Mouse (Mus musculus) kidney, adult 2 months (tissue): ENCODE results near the gene Hdgfl3. TPM values are rescaled to one million over a fixed set of nuclear protein-coding genes. Genes with fewer than 3 reads are reported as not detected.
A peak's percentile ranks its signal among the peaks of the same experiment; 100 is the strongest.

Experiments
- DNase-seq: peaks from one replicate; pipeline ENCODE4 v3.0.0; 2021
- H3K27ac ChIP-seq: fragments of 200-500 bp; 2 replicates; pipeline ENCODE4 v1.5.1; 2012; ENCODE audit warnings: low read depth, low read length, control low read depth, inconsistent platforms; ENCODE audit not compliant: insufficient read depth
- H3K27me3 ChIP-seq: fragments of 200-500 bp; replicated peaks from 2 replicates; pipeline ENCODE4 v1.6.1; 2012; ENCODE audit warnings: mild to moderate bottlenecking, moderate library complexity, low read length, inconsistent platforms; ENCODE audit not compliant: control insufficient read depth, insufficient read depth
- H3K36me3 ChIP-seq: fragments of 200-500 bp; 2 replicates; pipeline ENCODE4 v1.6.1; 2012; ENCODE audit warnings: mild to moderate bottlenecking, moderate library complexity, low read length, inconsistent platforms; ENCODE audit not compliant: control insufficient read depth, insufficient read depth
- H3K4me1 ChIP-seq: fragments of 200-500 bp; 2 replicates; pipeline ENCODE4 v1.6.1; 2011; ENCODE audit warnings: low read length; ENCODE audit not compliant: control insufficient read depth, insufficient read depth
- H3K4me3 ChIP-seq: fragments of 200-500 bp; 2 replicates; pipeline ENCODE4 v1.5.1; 2011; ENCODE audit warnings: mild to moderate bottlenecking, low read depth, low read length, control low read depth; ENCODE audit not compliant: insufficient read depth
- CTCF ChIP-seq: fragments of 200-500 bp; conservative IDR thresholded peaks from 2 replicates; pipeline ENCODE4 v1.5.1; 2011; ENCODE audit warnings: low read depth, mild to moderate bottlenecking, control low read depth, low read length, moderate library complexity, mixed read lengths; ENCODE audit not compliant: insufficient read depth, insufficient read length
- POLR2A ChIP-seq: fragments of 200-500 bp; IDR thresholded peaks from one replicate; pipeline ENCODE4 v1.6.1; 2011; ENCODE audit warnings: low read depth, low read length, control low read depth
- WGBS: fragments of 180-500 bp; shearing (Covaris S2); methylation state at CpG from one replicate; pipeline ENCODE4 v1.1.7; 2018; 5-methylcytosine and 5-hydroxymethylcytosine counted together
- polyA plus RNA-seq: library from polyadenylated mRNA; depleted of rRNA; stranded (reverse); fragments of >200 nt; gene quantifications from 2 replicates; pipeline ENCODE4 v1.2.3, GENCODE M21; 2012

Gene Hdgfl3
- polyA plus RNA-seq, 1 experiment, result 1.5 TPM

GRCm38 (mm10) chr7:81966195-81966594, 31.9 kb upstream of the Hdgfl3 start:
- TF ChIP-seq CTCF (no peak), POLR2A (no peak)
- 78% methylated on average over 5 of the region's 5 CpGs for WGBS
- Histone ChIP-seq H3K27me3 (no peaks in the 10 kb centered on the region), H3K4me1 (no peaks in the 10 kb centered on the region), H3K4me3 (no peak overlapping the region), H3K27ac (no peak overlapping the region), H3K36me3 (no peaks in the 10 kb centered on the region)
- DNase-seq, result no peak

- TF ChIP-seq CTCF (peak; percentile 39; the same call in 1 of the 2 replicates), POLR2A (no peak)
- Histone ChIP-seq H3K27me3 (no peaks in the 10 kb centered on the region), H3K4me3 (no peak overlapping the region), H3K36me3 (no peaks in the 10 kb centered on the region), H3K27ac (no peak overlapping the region), H3K4me1 (no peaks in the 10 kb centered on the region)
- 3% methylated on average over 3 of the region's 3 CpGs for WGBS
- DNase-seq, result peak; percentile 39
These were observed 25.4 kb upstream of the Hdgfl3 start for GRCm38 (mm10) chr7:81959704-81960103.

GRCm38 (mm10) chr7:81954208-81954846, 20.1 kb upstream of the Hdgfl3 start:
- H3K27ac ChIP-seq, result no peak overlapping the region
- DNase-seq, result peak; percentile 43
- H3K36me3 ChIP-seq, result no peaks in the 10 kb centered on the region
- H3K27me3 ChIP-seq, result no peaks in the 10 kb centered on the region
- H3K4me3 ChIP-seq, result no peak overlapping the region
- H3K4me1 ChIP-seq, result no peaks in the 10 kb centered on the region
- peak; percentile 62 for TF ChIP-seq CTCF
- no peak for TF ChIP-seq POLR2A

- H3K4me1 ChIP-seq, result no peaks in the 10 kb centered on the region
- 71% methylated on average over 2 of the region's 2 CpGs for WGBS
- DNase-seq, result no peak
- no peaks in the 10 kb centered on the region for H3K27me3 ChIP-seq
- H3K27ac ChIP-seq, result no peak overlapping the region
- TF ChIP-seq POLR2A (no peak), CTCF (no peak)
- no peak overlapping the region for H3K4me3 ChIP-seq
- H3K36me3 ChIP-seq, result no peaks in the 10 kb centered on the region
These were observed 16.2 kb upstream of the Hdgfl3 start for GRCm38 (mm10) chr7:81950499-81950898.

GRCm38 (mm10) chr7:81945398-81945797, 11.1 kb upstream of the Hdgfl3 start:
- WGBS, result 34% methylated on average over 4 of the region's 4 CpGs
- no peak for DNase-seq

GRCm38 (mm10) chr7:81934806-81935205, 533 bp upstream of the Hdgfl3 start:
- 0 out of 2 replicates have a peak, but pooled peaks cover 3% of the 10 kb centered on the region for H3K4me1 ChIP-seq
- DNase-seq, result peak; percentile 4
- TF ChIP-seq CTCF, result no peak
- no peak for TF ChIP-seq POLR2A
- no peaks in the 10 kb centered on the region for H3K27me3 ChIP-seq
- H3K4me3 ChIP-seq, result peak overlapping the region; percentile 72; the same call in 1 of the 2 replicates
- H3K36me3 ChIP-seq, result no peaks in the 10 kb centered on the region
- no peak overlapping the region for H3K27ac ChIP-seq
- WGBS, result 18% methylated on average over 5 of the region's 5 CpGs

More at GRCm38 (mm10) chr7:81945398-81945797, 11.1 kb upstream of the Hdgfl3 start:
- TF ChIP-seq POLR2A (no peak), CTCF (no peak)
- no peaks in the 10 kb centered on the region for H3K27me3 ChIP-seq
- H3K4me1 ChIP-seq, result no peaks in the 10 kb centered on the region
- H3K27ac ChIP-seq, result no peak overlapping the region
- no peaks in the 10 kb centered on the region for H3K36me3 ChIP-seq
- H3K4me3 ChIP-seq, result no peak overlapping the region

GRCm38 (mm10) chr7:81933601-81934266, 539 bp downstream of the Hdgfl3 start:
- no peaks in the 10 kb centered on the region for H3K27me3 ChIP-seq
- H3K4me1 ChIP-seq, result 0 out of 2 replicates have a peak, but pooled peaks cover 3% of the 10 kb centered on the region
- TF ChIP-seq CTCF (no peak), POLR2A (no peak)
- under 1% methylated on average over 103 of the region's 103 CpGs for WGBS
- no peaks in the 10 kb centered on the region for H3K36me3 ChIP-seq
- peak; percentile 54 for DNase-seq
- H3K4me3 ChIP-seq, result peak overlapping the region; percentile 72
- H3K27ac ChIP-seq, result no peak overlapping the region
